Mouse (Mus musculus): Measurements from ENCODE around the gene Gm3250. TPM values are rescaled to one million over a fixed set of nuclear protein-coding genes. Genes with fewer than 3 reads are reported as not detected.
"Not testable (repeated sequence)": the region's sequence is repeated elsewhere in the genome, so short reads cannot be mapped to it uniquely, and the experiment has no call there.

Gene Gm3250
- total RNA-seq, 4 experiments from 2014 or later = not detected

- not testable (repeated sequence) for DNase-seq (ENCODE audit: low spot score in 2 of 2)
These were observed 31.1 kb downstream of the Gm3250 start, which contains the start of gene Gm9736 for GRCm38 (mm10) chr10:77751254-77751653. Gm9736 (minus strand) TSS chr10:77751354.

DNA sequence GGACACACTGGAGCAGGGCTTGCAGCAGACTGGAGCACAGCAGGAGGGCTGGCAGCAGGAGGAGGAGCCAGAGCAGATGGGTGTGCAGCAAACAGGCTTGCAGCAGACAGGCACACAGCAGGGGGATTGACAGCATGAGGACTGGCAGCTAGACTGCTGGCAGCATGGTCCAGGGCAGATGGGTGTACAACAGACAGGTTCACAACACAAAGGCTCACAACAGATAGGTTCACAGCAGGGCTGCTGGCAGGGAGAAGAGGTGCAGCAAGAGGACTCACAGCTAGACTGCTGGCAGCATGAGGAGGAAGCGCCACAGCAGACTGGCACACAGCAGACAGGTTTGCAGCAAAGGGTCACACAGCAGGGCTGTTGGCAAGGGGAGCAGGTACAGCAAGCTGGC lies 31.7 kb downstream of the Gm3250 start:
- not testable (repeated sequence) for DNase-seq (ENCODE audit: low spot score in 2 of 2)

DNA sequence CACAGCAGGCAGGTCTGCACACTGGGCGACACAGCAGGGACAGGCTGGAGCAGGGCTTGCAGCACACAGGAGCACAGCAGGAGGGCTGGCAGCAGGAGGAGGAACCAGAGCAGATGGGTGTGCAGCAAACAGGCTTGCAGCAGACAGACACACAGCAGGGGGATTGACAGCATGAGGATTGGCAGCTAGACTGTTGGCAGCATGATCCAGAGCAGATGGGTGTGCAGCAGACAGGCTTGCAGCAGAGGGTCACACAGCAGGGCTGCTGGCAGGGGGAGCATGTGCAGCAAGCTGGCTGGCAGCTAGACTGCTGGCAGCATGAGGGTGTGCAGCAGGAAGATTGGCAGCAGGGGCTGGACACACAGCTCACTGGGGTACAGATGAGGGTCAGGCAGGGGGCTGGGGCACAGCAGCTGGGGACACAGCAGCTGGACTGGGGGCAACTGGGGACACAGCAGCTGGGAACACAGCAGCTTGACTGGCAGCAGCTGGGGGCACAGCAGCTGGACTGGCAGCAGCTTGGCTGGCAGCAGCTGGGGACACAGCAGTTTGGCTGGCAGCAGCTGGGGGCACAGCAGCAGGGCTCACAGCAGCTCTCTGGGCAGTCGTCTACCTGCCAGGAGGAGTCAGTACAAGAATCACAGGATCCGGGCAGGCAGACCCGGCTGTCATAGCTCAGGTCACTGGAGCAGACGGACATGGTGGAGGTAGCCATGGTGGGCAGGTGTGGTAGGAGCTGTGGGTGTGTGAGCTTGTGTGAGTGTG lies 40.2 kb downstream of the Gm3250 start, which contains the start of gene Gm18596:
Gene Gm18596 (minus strand): TSS at position 715 of the 765 bp plus-strand sequence.
- not testable (repeated sequence) for DNase-seq (ENCODE audit: low spot score in 2 of 2)

DNA sequence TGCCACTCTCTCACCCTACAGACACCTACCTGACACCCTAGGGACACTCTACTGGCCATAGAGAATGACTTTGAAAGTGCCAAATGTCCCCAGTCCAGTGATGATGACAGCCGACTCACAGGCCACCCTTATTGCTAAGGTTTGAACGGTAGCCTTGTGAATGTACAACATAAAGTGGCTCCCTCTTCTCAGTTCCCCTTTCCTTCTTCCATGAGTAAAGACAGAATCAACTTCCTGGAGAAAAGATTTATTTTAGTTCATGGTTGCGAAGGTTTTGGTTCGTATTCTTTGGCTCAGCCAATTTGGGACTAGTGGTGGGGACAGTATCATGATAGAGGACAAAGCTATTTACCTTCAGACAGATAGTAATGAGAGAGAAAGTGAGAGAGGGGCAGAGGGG lies 43.4 kb downstream of the Gm3250 start:
- no peak for DNase-seq (ENCODE audit: low spot score in 2 of 2)

DNA sequence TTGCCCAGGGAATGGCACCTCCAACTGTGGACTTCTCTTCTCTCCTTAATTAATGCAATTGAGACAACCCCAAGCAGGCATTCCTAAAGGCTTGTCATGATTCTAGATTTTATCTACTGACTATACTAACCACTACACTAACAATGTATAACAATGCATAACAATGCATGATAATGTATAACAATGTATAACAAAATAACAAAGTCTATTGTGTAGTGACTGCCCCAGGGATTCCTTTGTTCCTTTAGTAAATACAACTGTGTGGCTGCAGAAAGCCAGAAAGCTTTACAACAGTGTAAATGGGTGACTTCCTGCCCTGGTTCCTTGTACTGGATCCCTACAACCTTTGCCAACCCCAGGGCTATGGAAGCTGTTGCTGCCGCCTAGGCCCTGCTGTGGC lies 46.4 kb downstream of the Gm3250 start:
- DNase-seq (ENCODE audit: low spot score in 2 of 2) = no peak

Other genes with a start within 250 kb of the Gm3250 start
- gene Pttg1ip, start 200.8 kb downstream of the Gm3250 start, total RNA-seq (2022) = 10 to 100 TPM; 79.3 to 96.1 (median 86.9) TPM
- 100 to 1,000 TPM; 144 to 152 (median 147) TPM for gene Sumo3, start 176.4 kb downstream of the Gm3250 start, total RNA-seq (2022)
- gene Gm49325, start 176.3 kb downstream of the Gm3250 start, total RNA-seq (2022) = 10 to 100 TPM in 3 of 4 experiments, 1 to 10 TPM in 1; 7.6 to 33.3 (median 12.1) TPM
- 10 to 100 TPM; 64.2 to 89.9 (median 76.6) TPM for gene Ube2g2, start 160.3 kb downstream of the Gm3250 start, total RNA-seq (2022)
- not detected for gene Tspear, start 96.0 kb downstream of the Gm3250 start, total RNA-seq (2022)
- not detected for gene Gm19402, start 91.8 kb downstream of the Gm3250 start, total RNA-seq (2022)
- not detected for gene Gm9508, start 85.3 kb downstream of the Gm3250 start, total RNA-seq (2022)
- not detected for gene Gm10272, start 75.9 kb downstream of the Gm3250 start, total RNA-seq (2022)
- gene Gm10024, start 71.1 kb downstream of the Gm3250 start, total RNA-seq (2022) = not detected
- gene Gm10142, start 66.7 kb downstream of the Gm3250 start, total RNA-seq (2022) = not detected
- gene Krtap12-1, start 61.9 kb downstream of the Gm3250 start, total RNA-seq (2022) = not detected
- gene Gm10100, start 56.1 kb downstream of the Gm3250 start, total RNA-seq (2022) = not detected
- not detected for gene Gm18596, start 39.9 kb downstream of the Gm3250 start, total RNA-seq (2022)
- not detected for gene Gm9736, start 31.2 kb downstream of the Gm3250 start, total RNA-seq (2022)
- gene Gm3233, start 22.9 kb downstream of the Gm3250 start, total RNA-seq (2022) = not detected
- not detected for gene Gm3238, start 11.2 kb downstream of the Gm3250 start, total RNA-seq (2022)
- gene Gm7138, start 5.6 kb downstream of the Gm3250 start, total RNA-seq (2022) = not detected
- gene Gm7137, start 5.7 kb upstream of the Gm3250 start, total RNA-seq (2022) = not detected
- gene Gm9639, start 12.5 kb upstream of the Gm3250 start, total RNA-seq (2022) = not detected
- gene Gm19668, start 16.6 kb upstream of the Gm3250 start, total RNA-seq (2022) = not detected
- not detected for gene Gm9507, start 29.3 kb upstream of the Gm3250 start, total RNA-seq (2022)
- gene Gm2696, start 32.1 kb upstream of the Gm3250 start, total RNA-seq (2022) = not detected
- not detected for gene Krtap10-4, start 44.6 kb upstream of the Gm3250 start, total RNA-seq (2022)
- gene Krtap10-10, start 53.4 kb upstream of the Gm3250 start, total RNA-seq (2022) = not detected
- not detected for gene Gm36176, start 64.3 kb upstream of the Gm3250 start, total RNA-seq (2022)
- not detected for gene Gm10318, start 70.3 kb upstream of the Gm3250 start, total RNA-seq (2022)
- not detected for gene Gm3285, start 79.4 kb upstream of the Gm3250 start, total RNA-seq (2022)
- gene Lrrc3, start 120.0 kb upstream of the Gm3250 start, total RNA-seq (2022) = 1 to 10 TPM; 4.5 to 7.7 (median 5.4) TPM
- 10 to 100 TPM; 43.0 to 47.6 (median 45.7) TPM for gene Trpm2, start 188.0 kb upstream of the Gm3250 start, total RNA-seq (2022)
- 10 to 100 TPM; 36.6 to 46.0 (median 40.5) TPM for gene 1810043G02Rik, start 196.0 kb upstream of the Gm3250 start, total RNA-seq (2022)
- 100 to 1,000 TPM; 224 to 240 (median 229) TPM for gene Pfkl, start 227.5 kb upstream of the Gm3250 start, total RNA-seq (2022)